In genomic region chr9:72958521-72959450, GRCm38 (mm10) we compare ENCODE assay signal across 8 mouse cellular contexts. TPM values are rescaled to one million over a fixed set of nuclear protein-coding genes. Genes with fewer than 3 reads are reported as not detected.
DNase-seq lines count a peak whose midpoint lies in the region; ATAC-seq and TF ChIP-seq lines count a peak whose summit lies in the region.

TSS of gene Dyx1c1 (plus strand) at chr9:72958785.
TSS of gene Gm44503 (plus strand) at chr9:72958852.

- H3K4me3 ChIP-seq in intestine, postnatal 0 days (ENCODE audit: low read depth, low read length): peak within 1 kb of the TSS; percentile 47
- H3K4me3 ChIP-seq in midbrain, embryonic 10.5 days: peak within 1 kb of the TSS; percentile 79

- peak within 1 kb of the TSS; percentile 57 for H3K9ac ChIP-seq in intestine, postnatal 0 days (ENCODE audit: low read depth, low read length)

- DNase-seq in adrenal gland, adult 8-10 months: peak; percentile 76
- peak; percentile 94 for DNase-seq in embryo, embryonic 11 days
- DNase-seq in left cerebral cortex, postnatal 36 days (ENCODE audit: low spot score in 2 of 2): peak; percentile 72 to 74
- DNase-seq in midbrain, embryonic 10.5 days (ENCODE audit: low spot score): peak; percentile 92
- peak; percentile 74 for DNase-seq in right cerebral cortex, postnatal 4 days
- DNase-seq in adipocyte (ENCODE audit: low spot score): no peak

- intact Hi-C loops in left cerebral cortex, postnatal 36 days (cut with DNase I): no loop called here

- no peaks in the 10 kb centered on the region for H3K4me1 ChIP-seq in intestine, postnatal 0 days (replicated peaks; ENCODE audit: control insufficient read depth, insufficient read depth, low read length)
- peaks cover 15% of the 10 kb centered on the region for H3K4me1 ChIP-seq in midbrain, embryonic 10.5 days

- H3K4me2 ChIP-seq in intestine, postnatal 0 days (replicated peaks; ENCODE audit: low read depth): peak within 1 kb of the TSS; percentile 74

- H3K36me3 ChIP-seq in intestine, postnatal 0 days (ENCODE audit: control insufficient read depth, insufficient read depth): no peaks in the 10 kb centered on the region
- H3K36me3 ChIP-seq in midbrain, embryonic 10.5 days: no peaks in the 10 kb centered on the region

- H3K27me3 ChIP-seq in intestine, postnatal 0 days (replicated peaks; ENCODE audit: control insufficient read depth, insufficient read depth, low read length): no peaks in the 10 kb centered on the region
- no peaks in the 10 kb centered on the region for H3K27me3 ChIP-seq in midbrain, embryonic 10.5 days (ENCODE audit: low read depth, poor library complexity, severe bottlenecking)

- ATAC-seq in granulocyte monocyte progenitor cell, adult 5-6 weeks (replicated peaks; ENCODE audit: poor library complexity, severe bottlenecking): peak; percentile 94
- ATAC-seq in intestine, postnatal 0 days: peak; percentile 80

- 2% methylated on average over 43 of the region's 43 CpGs for WGBS in intestine, postnatal 0 days
- 2% methylated on average over 43 of the region's 43 CpGs for WGBS in midbrain, embryonic 10.5 days

- H3K9me3 ChIP-seq in intestine, postnatal 0 days (ENCODE audit: control insufficient read depth): no peaks in the 10 kb centered on the region
- no peaks in the 10 kb centered on the region for H3K9me3 ChIP-seq in midbrain, embryonic 10.5 days (replicated peaks)

- no peak within 1 kb of the TSS for H3K27ac ChIP-seq in intestine, postnatal 0 days (ENCODE audit: low read depth, low read length)
- peak within 1 kb of the TSS; percentile 84 for H3K27ac ChIP-seq in midbrain, embryonic 10.5 days (replicated peaks)

- no peak; the same call in none of the 2 replicates for TF ChIP-seq CTCF in intestine, postnatal 0 days (IDR thresholded peaks at IDR 0.05; ENCODE audit: low read depth)

RNA-seq across cellular contexts. Expression of gene Dyx1c1, which starts in this region (rescaled TPM):
- total RNA-seq in adrenal gland, adult 8-10 months (2022): 1 to 10 TPM; 1.4 to 3.4 (median 2.0) TPM
- 3.9 TPM in 1 of 2 replicates, not detected in the other for total RNA-seq in granulocyte monocyte progenitor cell, adult 5-6 weeks (2014; fragmentation: Nextera tagmentation)
- total RNA-seq in granulocyte monocyte progenitor cell, adult 5-6 weeks (2017): 0.17 and 0.52 TPM in 2 replicates
- polyA plus RNA-seq in intestine, postnatal 0 days (2015; fragmentation: Nextera tagmentation; extraction: Ambion mirVana): 0.16 and 0.27 TPM in 2 replicates
- 1 to 10 TPM; 1.6 to 2.6 TPM for total RNA-seq in left cerebral cortex, postnatal 36 days (2021)
- 1.7 and 2.3 TPM in 2 replicates for polyA plus RNA-seq in midbrain, embryonic 10.5 days (2016; fragmentation: Nextera tagmentation; extraction: Ambion mirVana)

RNA-seq across cellular contexts. Expression of gene Gm44503, which starts in this region (rescaled TPM):
- total RNA-seq in adrenal gland, adult 8-10 months (2022): not detected
- not detected in 2 replicates for total RNA-seq in granulocyte monocyte progenitor cell, adult 5-6 weeks (2014; fragmentation: Nextera tagmentation)
- total RNA-seq in granulocyte monocyte progenitor cell, adult 5-6 weeks (2017): 0.21 TPM in 1 of 2 replicates, not detected in the other
- polyA plus RNA-seq in intestine, postnatal 0 days (2015; fragmentation: Nextera tagmentation; extraction: Ambion mirVana): 0.20 TPM in 1 of 2 replicates, not detected in the other
- not detected for total RNA-seq in left cerebral cortex, postnatal 36 days (2021)
- not detected in 2 replicates for polyA plus RNA-seq in midbrain, embryonic 10.5 days (2016; fragmentation: Nextera tagmentation; extraction: Ambion mirVana)

Comparison
In these comparisons a context has a peak if more than half of its experiments do, and no peak if none do; other contexts are left out.
1. Peak in ATAC-seq, H3K4me3 ChIP-seq, H3K9ac ChIP-seq and H3K4me2 ChIP-seq in intestine, postnatal 0 days; RNA of the genes that start here not detected or under 1 TPM.